Mouse (Mus musculus) bone marrow macrophage, adult 2 months (primary cell): Measurements from ENCODE around the gene Slc22a23. TPM values are rescaled to one million over a fixed set of nuclear protein-coding genes. Genes with fewer than 3 reads are reported as not detected.

Experiments used
- H3K27ac ChIP-seq: 2 replicates; pipeline ENCODE4 v1.5.1; 2012; ENCODE audit warnings: low read depth, low read length; ENCODE audit not compliant: insufficient read depth
- H3K4me1 ChIP-seq: 2 replicates; pipeline ENCODE4 v1.6.1; 2012; ENCODE audit warnings: low read length; ENCODE audit not compliant: control insufficient read depth, insufficient read depth
- H3K4me3 ChIP-seq: 2 replicates; pipeline ENCODE4 v1.5.1; 2012; ENCODE audit warnings: mild to moderate bottlenecking, low read length, moderate library complexity; ENCODE audit not compliant: insufficient read depth
- CTCF ChIP-seq: IDR thresholded peaks from 2 replicates; pipeline ENCODE4 v1.5.1; 2012; ENCODE audit warnings: low read depth, mild to moderate bottlenecking, low read length, moderate library complexity
- POLR2A ChIP-seq: IDR thresholded peaks from 2 replicates; pipeline ENCODE4 v1.6.1; 2012; ENCODE audit warnings: mild to moderate bottlenecking, low read depth, low read length, borderline replicate concordance
- polyA plus RNA-seq: library from polyadenylated mRNA; stranded (reverse); fragments of >200 nt; gene quantifications from 2 replicates; pipeline ENCODE4 v1.2.4, GENCODE M21; 2012; ENCODE audit not compliant: missing spikeins, insufficient read depth, insufficient read length

Slc22a23 gene
- polyA plus RNA-seq, 1 experiment: not detected

DNA sequence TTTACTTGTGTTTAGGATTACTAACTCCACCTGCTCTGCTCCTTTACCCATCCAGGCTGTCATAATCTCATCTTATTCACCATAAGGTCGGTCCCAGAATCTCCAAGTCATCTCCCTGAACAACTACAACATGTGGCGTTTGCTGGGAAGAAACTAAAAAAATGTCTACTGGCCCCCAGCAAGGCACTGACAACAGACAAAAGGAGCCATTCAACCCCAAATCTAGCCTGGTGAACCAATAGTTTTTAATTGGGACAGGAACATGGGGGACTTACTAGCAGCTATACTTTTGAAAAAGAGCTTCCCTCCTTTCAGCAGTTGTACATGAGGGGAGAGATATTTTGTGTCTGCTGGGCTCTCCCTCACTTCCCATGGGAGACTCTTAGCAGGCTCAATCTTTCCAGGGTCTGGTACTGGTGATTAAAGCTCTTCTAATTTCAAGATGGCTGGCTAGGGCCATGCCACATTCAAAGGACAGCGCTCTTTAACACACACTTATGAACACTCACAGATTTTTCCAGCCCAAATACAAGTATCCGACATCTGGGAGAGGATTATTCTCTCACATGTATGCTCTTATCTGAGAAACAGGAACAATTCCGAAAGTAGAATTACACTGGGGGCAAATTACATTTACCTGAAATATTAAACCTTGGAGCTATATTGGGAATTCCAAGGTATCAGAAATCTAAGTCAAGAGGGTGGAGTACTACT is 195.4 kb downstream of the Slc22a23 start:
- H3K4me1 ChIP-seq: peaks cover 2% of the 10 kb centered on the region; the same call in 1 of the 2 replicates
- TF ChIP-seq POLR2A: no peak
- no peak for TF ChIP-seq CTCF
- no peak overlapping the region for H3K4me3 ChIP-seq
- H3K27ac ChIP-seq: no peak overlapping the region

DNA sequence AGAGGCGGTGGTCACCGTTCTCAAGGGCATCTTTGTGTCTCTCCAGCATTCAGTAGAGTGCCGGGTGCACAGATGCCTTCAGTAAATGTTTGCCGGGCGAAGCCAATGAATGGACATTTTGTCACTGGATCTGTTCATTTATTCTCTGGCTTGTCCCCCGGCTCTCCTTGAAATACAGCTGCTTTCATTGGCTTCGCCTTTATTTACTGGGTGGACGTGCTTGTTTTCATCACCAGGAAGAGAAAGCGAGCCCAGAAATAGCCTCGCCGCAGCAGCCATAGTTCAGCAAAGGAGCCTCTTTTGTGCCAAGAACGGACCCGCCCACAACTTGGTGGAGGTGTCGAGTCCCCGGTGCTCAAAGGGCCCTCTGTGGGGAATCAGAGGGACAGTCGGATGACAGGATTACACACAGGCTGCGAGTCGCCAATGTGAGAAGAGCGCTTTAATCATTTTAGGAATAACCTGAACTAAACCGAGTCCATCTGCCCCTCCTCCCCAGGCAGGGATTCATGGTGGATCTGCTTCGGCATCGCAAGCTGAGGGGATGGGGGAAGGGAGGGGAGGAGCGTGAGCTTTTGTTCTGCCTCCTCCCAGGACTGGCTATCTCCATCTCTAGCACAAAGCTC is 196.1 kb downstream of the Slc22a23 start:
- H3K27ac ChIP-seq: no peak overlapping the region
- no peaks in the 10 kb centered on the region for H3K4me1 ChIP-seq
- H3K4me3 ChIP-seq: no peak overlapping the region
- TF ChIP-seq POLR2A: no peak
- no peak for TF ChIP-seq CTCF

DNA sequence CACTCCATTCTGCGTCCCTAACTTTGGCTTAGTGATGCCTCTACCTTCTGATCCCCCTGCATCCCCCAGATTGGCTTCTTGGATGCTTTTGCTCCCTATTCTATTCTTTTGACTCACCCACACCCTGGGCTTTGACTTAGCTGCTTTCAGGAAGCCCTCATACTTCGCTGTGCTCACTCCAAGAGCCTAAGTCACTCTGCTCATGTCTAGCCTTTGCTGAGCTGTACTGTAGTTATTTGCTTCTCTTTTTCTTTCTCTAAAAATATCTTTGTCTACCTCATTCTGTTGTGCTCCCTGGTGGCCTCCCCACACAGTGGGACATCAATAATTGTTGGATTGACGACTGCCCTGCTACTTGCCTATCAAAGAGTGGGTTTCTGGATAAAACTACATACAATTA is 196.8 kb downstream of the Slc22a23 start:
- TF ChIP-seq CTCF: no peak
- no peak for TF ChIP-seq POLR2A
- no peak overlapping the region for H3K27ac ChIP-seq
- H3K4me1 ChIP-seq: no peaks in the 10 kb centered on the region
- H3K4me3 ChIP-seq: no peak overlapping the region

DNA sequence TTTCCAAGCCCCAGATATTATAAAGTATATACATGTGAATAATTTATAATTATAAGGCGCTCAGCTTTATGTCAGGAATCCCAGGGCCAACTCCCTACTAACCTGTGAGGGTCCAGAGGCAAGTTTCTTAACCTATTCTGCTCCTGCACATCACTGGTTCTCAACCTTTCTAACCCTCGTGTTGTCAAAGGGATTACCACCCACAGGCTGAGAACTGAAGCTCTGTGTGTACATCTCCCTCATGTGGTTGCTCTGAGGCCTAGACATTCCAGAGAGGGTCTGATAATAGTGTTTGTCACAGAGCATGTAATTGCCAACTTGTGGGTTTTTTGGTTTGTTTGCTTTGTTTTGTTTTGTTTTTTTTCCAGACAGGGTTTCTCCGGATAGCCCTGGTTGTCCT is 198.1 kb downstream of the Slc22a23 start:
- TF ChIP-seq POLR2A: no peak
- no peak for TF ChIP-seq CTCF
- no peak overlapping the region for H3K4me3 ChIP-seq
- no peak overlapping the region for H3K27ac ChIP-seq
- no peaks in the 10 kb centered on the region for H3K4me1 ChIP-seq

DNA sequence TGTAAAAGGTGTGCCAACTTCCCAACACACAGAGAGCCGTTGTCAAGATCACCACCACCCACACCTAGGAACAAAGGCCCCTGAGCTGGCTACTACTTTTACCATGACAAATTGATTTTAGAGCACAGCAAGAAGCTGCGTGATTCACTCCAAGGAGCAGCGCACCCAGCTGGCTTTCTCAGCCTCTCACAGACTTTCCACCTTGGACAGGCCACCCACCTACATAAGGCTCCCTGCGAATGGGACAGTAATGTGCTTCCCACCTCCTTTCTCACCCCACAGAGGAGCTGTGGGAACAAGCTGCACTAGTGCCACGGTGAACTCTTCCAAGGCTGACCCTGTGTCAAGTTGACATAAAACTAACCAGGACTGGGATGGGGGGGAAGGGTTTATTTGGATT is 201.6 kb downstream of the Slc22a23 start:
- Histone ChIP-seq H3K27ac (no peak overlapping the region), H3K4me1 (no peaks in the 10 kb centered on the region), H3K4me3 (no peak overlapping the region)
- TF ChIP-seq CTCF (no peak), POLR2A (no peak)

DNA sequence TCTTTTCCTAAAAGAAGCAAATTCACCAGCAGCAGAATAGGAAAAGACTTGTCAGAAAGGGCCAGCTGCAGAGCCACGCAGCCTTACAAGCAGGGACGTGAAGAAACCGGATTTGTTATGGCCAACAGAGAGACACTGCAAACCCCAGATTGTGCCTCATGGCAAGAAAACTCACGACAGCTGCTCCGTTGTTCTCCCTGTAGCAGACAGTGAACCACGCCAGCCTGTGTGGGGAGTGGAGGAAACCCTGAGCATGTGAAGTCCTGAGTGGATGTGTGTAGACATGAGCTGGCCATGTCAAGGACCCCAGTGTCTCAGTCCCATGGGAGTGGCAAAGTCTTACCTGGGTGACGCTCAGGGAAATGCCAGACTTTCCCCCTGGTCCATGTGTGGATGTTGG is 208.4 kb downstream of the Slc22a23 start:
- Histone ChIP-seq H3K27ac (no peak overlapping the region), H3K4me3 (no peak overlapping the region), H3K4me1 (0 out of 2 replicates have a peak, but pooled peaks cover under 1% of the 10 kb centered on the region)
- TF ChIP-seq CTCF: no peak
- TF ChIP-seq POLR2A: no peak

DNA sequence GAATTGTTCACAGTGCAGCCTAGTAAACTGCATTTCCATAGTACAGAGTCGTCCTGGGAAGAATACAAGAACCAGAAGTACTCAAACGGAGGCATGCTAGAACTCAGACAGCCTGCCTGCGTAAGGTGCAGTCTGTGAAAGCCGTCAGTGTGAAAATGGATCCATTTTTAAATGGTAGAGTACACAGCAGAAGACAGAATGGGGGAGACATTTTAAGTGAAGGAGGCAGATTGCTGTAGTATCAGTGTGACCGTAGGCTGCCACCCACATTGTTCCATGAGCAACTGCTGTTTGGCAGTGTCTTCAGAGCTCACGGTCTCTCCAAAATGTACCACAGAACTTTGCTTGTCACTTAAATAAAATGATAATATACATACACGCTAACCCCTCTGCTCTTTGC is 210.7 kb downstream of the Slc22a23 start:
- H3K27ac ChIP-seq: no peak overlapping the region
- no peak overlapping the region for H3K4me3 ChIP-seq
- H3K4me1 ChIP-seq: peaks cover 11% of the 10 kb centered on the region; the same call in 1 of the 2 replicates
- TF ChIP-seq CTCF (no peak), POLR2A (no peak)

DNA sequence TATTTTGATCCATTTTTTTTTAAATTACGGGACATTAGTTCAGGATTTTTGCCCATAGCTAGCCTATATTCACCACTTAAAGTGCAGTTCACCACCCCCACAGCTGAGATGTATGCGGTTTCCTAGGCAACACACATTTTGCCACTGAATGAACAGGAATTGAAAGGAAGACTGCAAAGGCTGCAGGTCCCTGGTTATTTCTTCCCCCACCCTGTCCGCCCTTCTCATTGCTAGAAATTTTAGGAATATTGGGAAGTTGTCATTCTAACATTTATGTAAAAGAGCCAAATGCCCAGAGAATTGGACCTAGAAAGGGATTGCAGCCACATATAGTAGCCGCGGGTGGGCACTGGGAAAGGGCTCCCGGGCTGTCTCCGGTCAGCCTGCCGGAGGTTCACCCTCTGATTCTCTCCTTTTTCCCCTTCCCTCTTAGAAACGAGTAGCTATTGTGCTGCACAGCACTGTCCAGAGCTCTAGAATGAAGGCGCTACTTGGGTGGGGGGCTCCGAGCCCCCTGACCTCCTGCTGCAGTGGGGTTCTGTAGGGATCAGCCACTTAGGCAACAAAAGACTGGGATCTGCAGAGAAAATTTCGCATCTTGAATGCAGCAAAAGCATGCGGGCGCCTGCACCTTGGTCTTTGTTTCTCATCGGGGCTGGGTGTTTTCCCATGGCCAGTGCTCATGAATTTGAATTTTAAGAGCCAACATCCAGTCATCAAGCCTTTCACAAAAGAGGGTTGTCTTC is 211.5 kb downstream of the Slc22a23 start:
- no peak overlapping the region for H3K4me3 ChIP-seq
- TF ChIP-seq CTCF: no peak
- no peak for TF ChIP-seq POLR2A
- no peak overlapping the region for H3K27ac ChIP-seq

DNA sequence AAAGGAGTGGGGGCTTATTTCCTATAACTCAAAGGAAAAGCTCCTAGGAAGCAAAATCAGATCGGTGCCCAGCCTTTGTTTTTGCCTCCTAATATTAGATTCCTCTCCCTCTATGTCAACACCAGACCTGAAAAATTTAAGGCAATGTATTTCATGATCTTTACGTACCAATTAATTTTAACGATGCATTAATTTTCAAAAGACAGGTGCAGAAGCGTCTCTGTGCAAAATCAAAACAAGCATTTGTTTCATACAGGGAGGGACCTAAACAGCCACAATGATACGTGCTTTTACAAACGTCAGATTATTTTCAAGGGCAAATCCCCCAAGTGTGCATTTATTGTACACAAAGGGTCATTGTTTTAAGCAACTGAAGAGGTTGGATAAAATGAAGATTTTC is 212.1 kb downstream of the Slc22a23 start:
- TF ChIP-seq CTCF (no peak), POLR2A (no peak)
- no peak overlapping the region for H3K27ac ChIP-seq
- H3K4me3 ChIP-seq: no peak overlapping the region
- H3K4me1 ChIP-seq: peaks cover 11% of the 10 kb centered on the region; the same call in 1 of the 2 replicates

More for the DNA sequence above, 211.5 kb downstream of the Slc22a23 start:
- peaks cover 11% of the 10 kb centered on the region; the same call in 1 of the 2 replicates for H3K4me1 ChIP-seq
